Mouse (Mus musculus) kidney, embryonic 16.5 days (tissue): ENCODE data around the gene Dcst2. TPM values are rescaled to one million over a fixed set of nuclear protein-coding genes. Genes with fewer than 3 reads are reported as not detected.

ENCODE experiments used
- ATAC-seq: fragments of 200-750 bp; cut with Nextera tagmentation; 2 replicates; pipeline ENCODE4 v1.8.0; 2017; ENCODE audit warnings: moderate TSS enrichment; ENCODE audit not compliant: low FRiP score, low TSS enrichment
- H3K27ac ChIP-seq: fragments of 300-500 bp; sonication (generic); 2 replicates; pipeline ENCODE4 v1.5.1; 2014; ENCODE audit warnings: low read length
- H3K27me3 ChIP-seq: fragments of 300-500 bp; sonication (generic); 2 replicates; pipeline ENCODE4 v1.6.1; 2014; ENCODE audit warnings: low read length, control low read depth, mixed read lengths; ENCODE audit not compliant: insufficient read depth
- H3K36me3 ChIP-seq: fragments of 300-500 bp; sonication (generic); 2 replicates; pipeline ENCODE4 v1.6.1; 2014; ENCODE audit warnings: low read length, control low read depth, mixed read lengths; ENCODE audit not compliant: insufficient read depth
- H3K4me1 ChIP-seq: fragments of 300-500 bp; sonication (generic); 2 replicates; pipeline ENCODE4 v1.6.1; 2014; ENCODE audit warnings: low read length, control low read depth, mixed read lengths; ENCODE audit not compliant: insufficient read depth
- H3K4me2 ChIP-seq: fragments of 300-500 bp; sonication (generic); replicated peaks from 2 replicates; pipeline ENCODE4 v1.6.1; 2014; ENCODE audit warnings: low read depth, low read length
- H3K4me3 ChIP-seq: fragments of 300-500 bp; sonication (generic); 2 replicates; pipeline ENCODE4 v1.5.1; 2014; ENCODE audit warnings: mild to moderate bottlenecking, low read length
- H3K9ac ChIP-seq: fragments of 300-500 bp; sonication (generic); replicated peaks from 2 replicates; pipeline ENCODE4 v1.6.1; 2014; ENCODE audit warnings: low read length
- H3K9me3 ChIP-seq: fragments of 300-500 bp; sonication (generic); 2 replicates; pipeline ENCODE4 v1.6.1; 2016; ENCODE audit warnings: low read length, control low read depth
- WGBS: fragments of 180-500 bp; shearing (Covaris S2); extraction: QIAGEN DNeasy Blood & Tissue Kit; methylation state at CpG from one replicate; pipeline ENCODE4 v1.1.7; 2014; 5-methylcytosine and 5-hydroxymethylcytosine counted together
- polyA plus RNA-seq: library from polyadenylated mRNA; unstranded; fragments of >200 nt; fragmentation: Nextera tagmentation; extraction: Ambion mirVana; gene quantifications from 2 replicates; pipeline ENCODE4 v1.2.1, GENCODE M21; 2015

Dcst2 gene
- polyA plus RNA-seq, 1 experiment from 2014 or later = 0.35 TPM

DNA sequence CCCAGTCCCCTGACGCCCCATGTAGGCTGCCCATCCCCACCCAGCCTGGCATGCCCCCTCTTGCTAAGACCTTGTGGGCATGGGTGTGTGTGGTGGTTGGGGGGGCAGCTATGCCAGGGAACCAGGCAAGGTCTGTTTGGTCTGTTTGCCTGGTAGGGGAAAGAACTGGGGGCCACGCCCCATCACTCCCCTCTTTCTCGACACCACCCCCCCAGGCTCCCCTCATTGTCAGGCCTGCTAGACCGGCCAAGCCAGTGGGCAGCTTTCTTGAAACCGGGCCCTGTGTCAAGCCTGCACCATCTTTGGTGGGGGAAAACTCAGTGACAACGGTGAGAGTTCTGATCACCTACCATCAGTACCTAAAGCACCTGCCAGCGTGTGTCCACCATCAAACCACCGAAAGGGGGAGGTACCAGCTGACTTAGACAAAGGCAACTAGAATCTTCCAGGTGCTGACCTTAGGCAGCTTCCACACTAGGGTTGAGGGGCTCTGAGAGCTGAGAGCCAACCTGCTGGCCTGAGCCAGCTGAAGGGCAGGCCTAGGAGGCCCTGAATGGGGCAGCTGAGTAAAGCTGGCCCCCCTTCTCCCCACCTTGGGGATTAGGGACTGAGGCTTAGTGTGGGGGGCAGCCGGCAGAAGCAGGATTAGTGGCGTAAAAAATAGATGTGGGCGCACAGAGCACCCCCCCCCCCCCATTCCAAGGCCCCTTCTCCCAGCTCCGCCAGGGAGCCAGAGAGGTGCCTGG, 22.7 kb downstream of the Dcst2 start:
- Histone ChIP-seq H3K27ac (no peak overlapping the region), H3K27me3 (no peaks in the 10 kb centered on the region), H3K9me3 (no peaks in the 10 kb centered on the region), H3K36me3 (peaks cover 9% of the 10 kb centered on the region; the same call in 1 of the 2 replicates), H3K4me1 (peaks cover 29% of the 10 kb centered on the region), H3K9ac (no peak overlapping the region), H3K4me3 (no peak overlapping the region), H3K4me2 (no peak overlapping the region)
- ATAC-seq = no peak
- 77% methylated on average over 10 of the region's 12 CpGs for WGBS

DNA sequence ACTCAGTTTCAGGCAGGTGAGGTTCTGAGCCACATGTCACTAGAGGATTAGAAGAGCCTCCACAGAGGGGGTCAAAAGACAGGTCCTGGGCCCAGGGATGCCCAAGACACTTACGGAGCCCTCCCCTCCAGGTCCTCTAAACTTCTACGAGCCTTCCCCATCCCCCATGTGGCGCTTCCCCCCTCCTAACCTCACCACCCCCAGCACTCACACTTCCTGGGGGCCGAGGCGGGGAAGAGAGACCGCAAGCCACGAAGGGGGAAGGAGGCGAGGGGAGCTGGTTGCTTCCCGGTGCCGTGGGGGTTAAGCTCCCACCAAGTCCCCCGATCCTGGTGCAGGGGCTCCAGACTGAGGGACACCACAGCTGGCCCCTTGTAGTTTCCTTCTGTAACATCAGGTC, 23.7 kb downstream of the Dcst2 start:
- no peak for ATAC-seq
- Histone ChIP-seq H3K9me3 (no peaks in the 10 kb centered on the region), H3K4me3 (no peak overlapping the region), H3K27me3 (no peaks in the 10 kb centered on the region), H3K9ac (no peak overlapping the region), H3K4me1 (peaks cover 37% of the 10 kb centered on the region), H3K36me3 (peaks cover 7% of the 10 kb centered on the region; the same call in 1 of the 2 replicates), H3K4me2 (no peak overlapping the region), H3K27ac (no peak overlapping the region)
- 50% methylated on average over 7 of the region's 11 CpGs for WGBS

DNA sequence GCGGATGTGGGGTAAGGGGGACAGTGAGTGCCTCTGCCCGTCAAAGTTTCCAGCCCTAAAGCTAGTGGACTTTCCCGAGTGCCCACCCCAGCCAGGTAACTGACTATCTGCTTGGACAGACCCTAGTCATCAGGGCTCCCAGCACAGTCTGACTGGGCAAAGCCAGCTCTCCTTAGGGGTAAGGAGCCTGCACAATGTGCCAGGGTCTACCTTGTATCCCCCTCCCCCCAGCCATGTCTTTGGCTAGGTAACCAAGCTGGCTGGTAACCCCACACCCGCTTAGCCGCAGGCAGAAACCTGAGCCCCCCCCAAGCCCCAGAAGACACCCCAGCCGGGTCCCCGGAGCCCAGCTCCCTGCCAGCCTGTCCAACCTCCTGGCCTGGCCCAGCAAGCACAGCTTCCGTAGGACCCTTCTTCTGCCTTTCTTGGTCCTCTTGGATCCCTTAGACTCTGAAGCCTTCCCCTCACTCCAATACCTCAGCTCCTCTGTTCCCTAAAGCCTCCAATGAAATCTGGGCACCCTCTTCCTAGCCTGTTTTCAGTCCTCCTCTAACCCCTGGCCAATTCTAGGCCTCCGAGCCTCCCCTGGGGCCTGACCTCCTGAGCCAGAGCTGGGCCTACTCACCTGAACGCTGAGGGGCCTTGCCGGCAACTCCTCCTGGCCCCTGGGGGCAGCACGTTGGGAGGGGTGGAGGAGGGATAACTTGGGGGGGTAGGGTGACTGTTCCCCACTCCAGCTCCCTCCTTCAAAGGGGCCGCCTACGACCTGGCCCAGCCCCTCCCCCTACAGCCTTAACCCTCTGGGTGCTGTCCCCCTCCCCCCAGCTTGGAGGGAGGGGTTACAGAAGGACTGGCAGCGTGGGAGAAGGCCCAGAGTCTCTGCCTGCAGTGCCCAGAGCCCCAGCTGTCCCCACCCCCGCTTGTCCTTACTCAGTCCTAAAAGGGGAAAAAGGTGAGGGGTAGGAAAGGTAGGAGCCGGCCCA, 25.0 kb downstream of the Dcst2 start:
- Histone ChIP-seq H3K27ac (no peak overlapping the region), H3K4me3 (no peak overlapping the region), H3K4me1 (peaks cover 50% of the 10 kb centered on the region), H3K9ac (peak overlapping the region; percentile 4; the same call in 1 of the 2 replicates), H3K27me3 (no peaks in the 10 kb centered on the region), H3K4me2 (0 out of 2 replicates have a peak overlapping the region, but pooled peaks have one; percentile 4), H3K9me3 (no peaks in the 10 kb centered on the region), H3K36me3 (no peaks in the 10 kb centered on the region)
- 53% methylated on average over 17 of the region's 17 CpGs for WGBS
- no peak for ATAC-seq

DNA sequence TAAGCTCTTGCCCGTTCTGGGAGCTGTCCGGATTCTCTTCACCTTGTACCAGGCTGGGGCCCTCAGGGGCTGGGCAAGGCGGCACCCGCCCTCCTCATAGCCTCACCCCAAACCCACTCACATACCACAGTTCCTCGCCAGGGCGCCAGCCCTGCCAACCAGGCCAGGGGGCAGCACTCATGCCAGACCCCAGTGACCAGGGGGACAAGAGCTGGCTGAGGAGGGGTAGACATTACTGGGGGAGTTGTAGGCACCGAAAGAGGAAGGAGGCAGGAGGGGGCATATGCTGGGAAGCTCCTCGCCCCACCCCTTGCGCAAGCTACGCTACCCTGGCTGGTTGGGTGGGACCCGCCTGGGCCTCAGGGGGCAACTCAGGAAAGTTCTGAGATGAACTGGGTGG, 25.9 kb downstream of the Dcst2 start:
- no peaks in the 10 kb centered on the region for H3K9me3 ChIP-seq
- peak overlapping the region; percentile 4; the same call in 1 of the 2 replicates for H3K9ac ChIP-seq
- no peaks in the 10 kb centered on the region for H3K36me3 ChIP-seq
- 0 out of 2 replicates have a peak overlapping the region, but pooled peaks have one; percentile 4 for H3K4me2 ChIP-seq
- no peak for ATAC-seq
- H3K4me3 ChIP-seq = no peak overlapping the region
- H3K27me3 ChIP-seq = no peaks in the 10 kb centered on the region
- H3K4me1 ChIP-seq = peaks cover 59% of the 10 kb centered on the region
- WGBS = 79% methylated on average over 11 of the region's 11 CpGs
- H3K27ac ChIP-seq = no peak overlapping the region

GRCm38 (mm10) chr3:89388134-89388881, 26.5 kb downstream of the Dcst2 start:
- peaks cover 59% of the 10 kb centered on the region for H3K4me1 ChIP-seq
- no peaks in the 10 kb centered on the region for H3K9me3 ChIP-seq
- H3K9ac ChIP-seq = no peak overlapping the region
- no peaks in the 10 kb centered on the region for H3K27me3 ChIP-seq
- no peaks in the 10 kb centered on the region for H3K36me3 ChIP-seq
- no peak overlapping the region for H3K27ac ChIP-seq
- H3K4me3 ChIP-seq = no peak overlapping the region
- 82% methylated on average over 11 of the region's 11 CpGs for WGBS
- H3K4me2 ChIP-seq = no peak overlapping the region
- no peak for ATAC-seq

GRCm38 (mm10) chr3:89388901-89389740, 27.3 kb downstream of the Dcst2 start:
- Histone ChIP-seq H3K9me3 (no peaks in the 10 kb centered on the region), H3K36me3 (no peaks in the 10 kb centered on the region), H3K9ac (no peak overlapping the region), H3K4me3 (no peak overlapping the region), H3K4me1 (peaks cover 59% of the 10 kb centered on the region), H3K27me3 (no peaks in the 10 kb centered on the region), H3K4me2 (no peak overlapping the region), H3K27ac (no peak overlapping the region)
- WGBS = 53% methylated on average over 6 of the region's 6 CpGs
- ATAC-seq = no peak

DNA sequence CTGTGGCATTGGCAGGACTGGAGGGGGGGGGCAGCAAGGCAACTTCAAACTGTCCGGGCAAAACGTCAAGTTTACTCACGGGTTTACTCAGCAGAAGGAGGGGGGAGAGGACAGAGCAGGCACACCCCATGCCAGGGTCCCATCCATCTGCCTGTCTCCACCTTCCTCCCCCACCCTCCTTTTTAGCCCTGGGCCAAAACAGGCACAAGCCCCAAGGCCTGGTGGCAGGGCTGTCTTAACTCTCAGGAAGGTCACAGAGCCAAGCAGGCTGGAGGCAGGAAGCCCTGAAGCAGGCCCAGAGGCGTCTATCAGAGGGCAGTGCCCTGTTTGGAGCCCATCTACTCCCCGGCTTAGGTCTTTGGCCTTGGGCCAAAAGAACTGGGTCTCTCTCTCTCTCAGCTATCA, 28.3 kb downstream of the Dcst2 start:
- no peaks in the 10 kb centered on the region for H3K9me3 ChIP-seq
- H3K27ac ChIP-seq = peak overlapping the region; percentile 87; the same call in 1 of the 2 replicates
- no peak for ATAC-seq
- 40% methylated on average over 5 of the region's 5 CpGs for WGBS
- peaks cover 56% of the 10 kb centered on the region for H3K4me1 ChIP-seq
- no peaks in the 10 kb centered on the region for H3K36me3 ChIP-seq
- H3K9ac ChIP-seq = no peak overlapping the region
- 0 out of 2 replicates have a peak overlapping the region, but pooled peaks have one; percentile 2 for H3K4me3 ChIP-seq
- H3K4me2 ChIP-seq = peak overlapping the region; percentile 99
- H3K27me3 ChIP-seq = no peaks in the 10 kb centered on the region

DNA sequence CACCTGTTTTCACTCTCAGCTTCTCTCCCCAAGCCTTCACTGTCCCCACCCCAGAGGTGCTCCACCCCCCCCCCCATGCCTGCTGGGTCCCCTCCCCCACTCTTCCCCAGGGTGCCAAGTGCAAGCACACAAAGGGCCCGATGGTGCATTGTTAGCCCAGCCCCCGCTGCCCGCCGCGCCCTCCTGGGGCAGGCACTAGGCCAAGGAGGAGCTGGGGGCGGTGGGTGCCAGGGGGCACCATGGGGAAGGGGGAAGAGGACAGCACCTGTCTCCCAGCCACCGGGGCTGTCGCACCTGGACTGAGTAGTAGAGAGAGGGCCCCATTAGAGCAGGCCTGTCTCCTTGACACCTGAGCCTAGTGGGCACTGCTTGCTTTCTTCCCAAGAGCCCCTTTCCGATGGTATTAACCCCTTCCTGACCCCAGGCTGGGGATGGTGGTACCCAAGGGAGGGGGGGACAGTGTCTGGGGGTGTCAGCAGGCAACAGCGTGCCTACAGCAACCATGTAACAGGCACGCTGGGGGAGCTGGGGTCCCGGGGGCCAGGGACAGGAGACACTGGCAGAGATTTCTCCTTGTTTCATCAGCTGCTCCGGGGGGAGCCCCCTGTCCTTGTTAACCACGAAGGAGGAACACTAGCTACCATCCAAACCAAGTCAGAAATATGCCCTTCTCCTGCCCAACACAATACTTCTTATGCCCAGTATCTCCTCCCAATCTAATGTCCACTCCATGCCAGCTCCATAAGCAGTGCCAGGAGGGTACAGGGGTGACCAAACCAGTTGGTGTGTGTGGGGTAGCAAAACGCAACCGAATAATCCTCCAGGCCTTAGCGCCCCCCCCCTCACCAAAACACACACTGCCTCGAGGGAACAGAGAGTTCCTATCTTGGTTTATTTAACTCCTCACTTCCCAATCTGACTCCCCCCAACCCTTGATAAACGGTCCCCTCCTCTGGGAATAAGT, 29.2 kb downstream of the Dcst2 start:
- peak overlapping the region; percentile 73 for H3K4me3 ChIP-seq
- peak overlapping the region; percentile 80 for H3K9ac ChIP-seq
- H3K27ac ChIP-seq = peak overlapping the region; percentile 87
- H3K36me3 ChIP-seq = no peaks in the 10 kb centered on the region
- H3K4me2 ChIP-seq = peak overlapping the region; percentile 99
- no peaks in the 10 kb centered on the region for H3K9me3 ChIP-seq
- H3K4me1 ChIP-seq = peaks cover 57% of the 10 kb centered on the region
- ATAC-seq = no peak
- no peaks in the 10 kb centered on the region for H3K27me3 ChIP-seq
- WGBS = 10% methylated on average over 19 of the region's 19 CpGs
